Mouse (Mus musculus) intestine, embryonic 16.5 days (tissue): Measurements from ENCODE around the gene Utp18. TPM values are rescaled to one million over a fixed set of nuclear protein-coding genes. Genes with fewer than 3 reads are reported as not detected.

Experiments used
- ATAC-seq: fragments of 200-750 bp; cut with Nextera tagmentation; 2 replicates; pipeline ENCODE4 v1.8.0; 2017; ENCODE audit warnings: moderate TSS enrichment, moderate library complexity
- H3K27ac ChIP-seq: fragments of 300-500 bp; sonication (generic); 2 replicates; pipeline ENCODE4 v1.5.1; 2014; ENCODE audit warnings: mild to moderate bottlenecking, low read length
- H3K27me3 ChIP-seq: fragments of 300-500 bp; sonication (generic); replicated peaks from 2 replicates; pipeline ENCODE4 v1.6.1; 2014; ENCODE audit warnings: low read length, control low read depth, mixed read lengths; ENCODE audit not compliant: control insufficient read depth, insufficient read depth
- H3K36me3 ChIP-seq: fragments of 300-500 bp; sonication (generic); 2 replicates; pipeline ENCODE4 v1.6.1; 2014; ENCODE audit warnings: low read length, control low read depth; ENCODE audit not compliant: control insufficient read depth, insufficient read depth
- H3K4me1 ChIP-seq: fragments of 300-500 bp; sonication (generic); 2 replicates; pipeline ENCODE4 v1.6.1; 2014; ENCODE audit warnings: low read length, control low read depth, mixed read lengths; ENCODE audit not compliant: control insufficient read depth, insufficient read depth
- H3K4me2 ChIP-seq: fragments of 300-500 bp; sonication (generic); 2 replicates; pipeline ENCODE4 v1.6.1; 2014; ENCODE audit warnings: low read depth, low read length, control low read depth
- H3K4me3 ChIP-seq: fragments of 300-500 bp; sonication (generic); 2 replicates; pipeline ENCODE4 v1.5.1; 2014; ENCODE audit warnings: mild to moderate bottlenecking, low read length
- H3K9ac ChIP-seq: fragments of 300-500 bp; sonication (generic); 2 replicates; pipeline ENCODE4 v1.6.1; 2014; ENCODE audit warnings: low read depth, low read length
- H3K9me3 ChIP-seq: fragments of 300-500 bp; sonication (generic); 2 replicates; pipeline ENCODE4 v1.6.1; 2016; ENCODE audit warnings: low read length, control low read depth; ENCODE audit not compliant: control insufficient read depth
- WGBS: fragments of 180-500 bp; shearing (Covaris S2); extraction: QIAGEN DNeasy Blood & Tissue Kit; methylation state at CpG from one replicate; pipeline ENCODE4 v1.1.7; 2014; 5-methylcytosine and 5-hydroxymethylcytosine counted together
- polyA plus RNA-seq: library from polyadenylated mRNA; unstranded; fragments of >200 nt; fragmentation: Nextera tagmentation; extraction: Ambion mirVana; gene quantifications from 2 replicates; pipeline ENCODE4 v1.2.1, GENCODE M21; 2015

Gene Utp18
- polyA plus RNA-seq, 1 experiment from 2014 or later = 19.0 TPM

DNA sequence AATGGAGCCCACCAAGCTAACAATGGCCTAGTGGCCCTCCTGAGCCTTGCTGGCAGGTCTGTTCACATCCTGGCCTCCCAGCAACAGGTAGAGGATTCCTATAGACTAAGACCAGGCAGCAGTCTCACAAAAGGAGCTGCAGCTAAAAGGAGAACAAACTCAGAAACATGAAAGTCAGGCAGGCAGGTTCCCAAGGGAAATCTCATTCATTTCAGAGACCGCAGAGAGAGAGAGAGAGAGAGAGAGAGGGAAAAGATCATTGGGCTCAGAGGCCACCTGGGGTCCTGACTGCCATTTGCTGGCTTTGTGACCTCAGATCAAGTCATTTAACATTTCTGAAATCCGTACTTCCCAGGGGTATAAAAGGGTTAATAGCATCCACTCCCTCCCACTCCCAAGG is 38.2 kb downstream of the Utp18 start:
- H3K36me3 ChIP-seq = no peaks in the 10 kb centered on the region
- H3K27ac ChIP-seq = no peak overlapping the region
- ATAC-seq = no peak
- no peaks in the 10 kb centered on the region for H3K27me3 ChIP-seq
- H3K4me1 ChIP-seq = no peaks in the 10 kb centered on the region
- H3K4me3 ChIP-seq = no peak overlapping the region
- no peak overlapping the region for H3K4me2 ChIP-seq
- WGBS = 51% methylated on average over 2 of the region's 2 CpGs
- H3K9me3 ChIP-seq = no peaks in the 10 kb centered on the region
- H3K9ac ChIP-seq = no peak overlapping the region

DNA sequence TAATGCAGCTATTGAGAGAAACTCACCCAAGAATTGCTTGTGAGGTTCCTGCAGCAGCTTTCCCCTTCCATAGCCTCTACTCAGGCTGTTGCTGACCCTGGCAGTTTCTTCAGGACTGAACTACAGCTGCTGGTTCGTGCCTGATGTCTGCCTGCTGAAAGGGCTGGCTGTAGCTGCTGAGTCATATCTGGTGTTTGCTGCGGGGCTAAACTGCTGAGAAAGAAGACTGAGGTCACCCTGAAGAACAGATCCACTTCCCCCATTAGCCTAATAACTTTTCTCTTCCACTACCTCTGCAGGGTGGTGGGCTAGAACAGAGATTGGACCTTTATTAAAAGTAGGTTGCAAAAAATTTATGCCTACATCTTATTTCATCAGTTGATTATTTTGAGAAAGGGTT is 49.8 kb downstream of the Utp18 start:
- ATAC-seq = no peak
- Histone ChIP-seq H3K36me3 (no peaks in the 10 kb centered on the region), H3K9ac (no peak overlapping the region), H3K4me3 (no peak overlapping the region), H3K4me1 (no peaks in the 10 kb centered on the region), H3K27ac (no peak overlapping the region), H3K27me3 (no peaks in the 10 kb centered on the region), H3K4me2 (no peak overlapping the region), H3K9me3 (no peaks in the 10 kb centered on the region)
- WGBS = 49% methylated on average over 2 of the region's 2 CpGs

DNA sequence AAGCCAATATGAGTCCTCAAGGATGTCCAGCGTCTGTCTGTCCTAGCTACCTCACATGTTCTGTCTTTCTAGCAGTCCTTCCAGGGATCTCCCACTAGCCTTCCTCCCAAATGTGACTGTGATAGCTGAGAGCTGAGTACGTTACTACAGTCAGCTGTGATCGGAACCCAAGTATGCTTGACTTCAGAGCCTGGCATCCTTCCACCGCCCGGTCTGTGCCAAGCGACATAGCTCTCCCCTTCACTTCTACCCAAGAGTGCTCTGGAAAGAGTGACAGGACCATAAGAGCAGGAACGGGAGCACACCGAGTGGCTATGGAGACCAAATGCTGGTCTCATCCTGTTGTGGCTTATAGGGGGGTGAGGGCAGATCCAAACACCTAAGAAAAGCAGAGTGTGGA is 55.6 kb downstream of the Utp18 start:
- H3K4me2 ChIP-seq = no peak overlapping the region
- no peak overlapping the region for H3K4me3 ChIP-seq
- H3K27ac ChIP-seq = no peak overlapping the region
- no peak overlapping the region for H3K9ac ChIP-seq
- H3K4me1 ChIP-seq = no peaks in the 10 kb centered on the region
- no peaks in the 10 kb centered on the region for H3K36me3 ChIP-seq
- WGBS = 92% methylated on average over 8 of the region's 8 CpGs
- H3K27me3 ChIP-seq = no peaks in the 10 kb centered on the region
- H3K9me3 ChIP-seq = no peaks in the 10 kb centered on the region
- ATAC-seq = no peak

DNA sequence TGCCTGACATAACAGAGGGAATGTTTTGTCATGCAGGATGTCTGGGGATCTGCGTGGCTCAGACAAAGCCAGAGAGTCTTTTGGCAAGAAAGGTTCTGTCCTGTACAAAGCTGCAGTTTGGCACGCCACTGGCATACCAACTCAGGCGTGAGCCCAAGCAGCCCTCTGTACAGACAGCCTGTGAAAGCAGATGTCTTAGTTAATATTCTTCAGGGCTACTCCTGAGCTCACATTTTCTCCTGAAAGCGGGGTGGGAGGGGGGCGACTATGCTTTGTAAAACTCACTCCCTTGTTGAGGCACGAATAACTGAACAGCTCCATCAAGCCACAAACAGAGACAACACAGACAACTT is 56.3 kb downstream of the Utp18 start:
- no peaks in the 10 kb centered on the region for H3K4me1 ChIP-seq
- WGBS = 77% methylated on average over 6 of the region's 6 CpGs
- H3K27me3 ChIP-seq = no peaks in the 10 kb centered on the region
- H3K4me3 ChIP-seq = no peak overlapping the region
- no peaks in the 10 kb centered on the region for H3K9me3 ChIP-seq
- H3K4me2 ChIP-seq = no peak overlapping the region
- no peak for ATAC-seq
- no peak overlapping the region for H3K27ac ChIP-seq
- no peak overlapping the region for H3K9ac ChIP-seq
- no peaks in the 10 kb centered on the region for H3K36me3 ChIP-seq

DNA sequence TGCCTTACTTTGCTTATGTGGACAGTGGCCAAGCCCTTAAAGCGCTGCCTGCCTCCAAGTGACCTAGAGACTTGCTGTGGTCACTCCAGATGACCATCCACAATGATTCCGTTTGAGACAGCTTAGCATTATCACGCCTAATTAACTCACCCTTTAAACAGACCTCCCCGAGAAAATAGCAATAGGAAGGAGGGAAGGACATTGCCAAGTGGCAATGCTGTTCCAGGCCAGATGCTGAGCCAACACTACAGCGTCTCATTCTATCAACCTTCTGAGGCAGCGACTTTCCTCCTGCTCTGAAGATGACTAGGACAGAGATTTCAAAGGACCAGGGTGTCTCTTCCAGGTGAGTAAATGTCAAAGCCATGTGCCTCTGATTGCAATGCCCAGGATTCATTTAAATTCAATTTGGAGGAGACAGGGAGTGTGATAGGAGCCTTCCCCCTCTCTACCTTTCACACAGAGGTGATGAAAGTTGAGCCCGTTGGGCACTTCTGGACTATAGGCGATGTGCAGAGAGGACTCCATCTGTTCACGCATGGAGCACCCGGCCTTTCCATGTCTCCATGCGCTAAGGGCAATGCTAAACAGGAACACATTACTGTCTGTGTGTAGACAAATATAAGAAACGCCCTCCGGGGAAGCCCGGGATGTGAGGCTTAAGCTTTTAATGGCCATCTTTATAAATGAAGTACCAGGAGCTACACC is 56.8 kb downstream of the Utp18 start:
- no peaks in the 10 kb centered on the region for H3K36me3 ChIP-seq
- no peak overlapping the region for H3K27ac ChIP-seq
- no peaks in the 10 kb centered on the region for H3K27me3 ChIP-seq
- WGBS = 69% methylated on average over 14 of the region's 14 CpGs
- ATAC-seq = no peak
- no peaks in the 10 kb centered on the region for H3K9me3 ChIP-seq
- H3K4me2 ChIP-seq = no peak overlapping the region
- no peak overlapping the region for H3K9ac ChIP-seq
- no peaks in the 10 kb centered on the region for H3K4me1 ChIP-seq
- no peak overlapping the region for H3K4me3 ChIP-seq

DNA sequence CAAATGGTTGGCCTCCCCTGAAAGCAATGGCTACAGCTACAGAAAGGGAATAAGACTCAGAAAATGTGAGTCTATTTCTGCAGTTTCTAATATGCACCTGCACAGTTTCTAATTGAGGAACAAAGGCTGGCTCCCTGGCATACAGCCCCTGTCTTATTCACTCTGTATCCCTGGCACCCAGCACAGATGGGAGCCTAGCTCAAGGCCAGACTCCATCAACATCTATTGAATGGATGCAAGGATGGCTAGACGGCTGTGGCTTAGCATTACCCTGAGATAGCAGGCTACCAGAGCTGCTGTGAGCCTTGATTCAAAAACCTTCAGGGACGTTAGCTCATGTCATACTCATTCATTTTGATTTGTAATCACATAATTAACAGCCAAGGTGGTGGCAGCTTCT is 63.3 kb downstream of the Utp18 start:
- ATAC-seq = no peak
- Histone ChIP-seq H3K4me2 (no peak overlapping the region), H3K4me3 (no peak overlapping the region), H3K9me3 (no peaks in the 10 kb centered on the region), H3K27ac (no peak overlapping the region), H3K27me3 (no peaks in the 10 kb centered on the region), H3K9ac (no peak overlapping the region), H3K4me1 (no peaks in the 10 kb centered on the region), H3K36me3 (no peaks in the 10 kb centered on the region)
- WGBS = 73% methylated on average over 2 of the region's 2 CpGs

DNA sequence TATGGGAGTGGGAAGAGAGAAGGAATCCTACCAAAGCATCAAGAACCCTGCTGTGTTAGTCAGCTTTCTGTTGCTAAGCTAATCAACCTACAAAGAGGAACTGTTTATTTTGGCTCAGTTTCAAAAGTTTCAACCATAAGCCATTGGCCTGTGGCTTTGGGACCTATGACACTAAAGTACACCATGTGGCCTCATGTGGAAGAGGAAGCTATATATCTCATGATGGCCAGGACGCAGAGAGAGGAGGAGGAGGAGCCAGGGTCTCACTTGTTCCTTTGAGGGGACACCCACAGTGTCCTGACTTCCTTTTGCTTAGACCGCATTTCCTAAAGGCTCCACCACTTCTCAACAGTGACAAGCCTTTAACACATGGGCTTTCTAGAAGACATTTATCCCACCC is 64.0 kb downstream of the Utp18 start:
- H3K4me3 ChIP-seq = no peak overlapping the region
- no peaks in the 10 kb centered on the region for H3K36me3 ChIP-seq
- no peak overlapping the region for H3K9ac ChIP-seq
- H3K9me3 ChIP-seq = no peaks in the 10 kb centered on the region
- WGBS = 57% methylated on average over 2 of the region's 2 CpGs
- ATAC-seq = no peak
- H3K4me2 ChIP-seq = no peak overlapping the region
- H3K4me1 ChIP-seq = no peaks in the 10 kb centered on the region
- no peaks in the 10 kb centered on the region for H3K27me3 ChIP-seq
- no peak overlapping the region for H3K27ac ChIP-seq

DNA sequence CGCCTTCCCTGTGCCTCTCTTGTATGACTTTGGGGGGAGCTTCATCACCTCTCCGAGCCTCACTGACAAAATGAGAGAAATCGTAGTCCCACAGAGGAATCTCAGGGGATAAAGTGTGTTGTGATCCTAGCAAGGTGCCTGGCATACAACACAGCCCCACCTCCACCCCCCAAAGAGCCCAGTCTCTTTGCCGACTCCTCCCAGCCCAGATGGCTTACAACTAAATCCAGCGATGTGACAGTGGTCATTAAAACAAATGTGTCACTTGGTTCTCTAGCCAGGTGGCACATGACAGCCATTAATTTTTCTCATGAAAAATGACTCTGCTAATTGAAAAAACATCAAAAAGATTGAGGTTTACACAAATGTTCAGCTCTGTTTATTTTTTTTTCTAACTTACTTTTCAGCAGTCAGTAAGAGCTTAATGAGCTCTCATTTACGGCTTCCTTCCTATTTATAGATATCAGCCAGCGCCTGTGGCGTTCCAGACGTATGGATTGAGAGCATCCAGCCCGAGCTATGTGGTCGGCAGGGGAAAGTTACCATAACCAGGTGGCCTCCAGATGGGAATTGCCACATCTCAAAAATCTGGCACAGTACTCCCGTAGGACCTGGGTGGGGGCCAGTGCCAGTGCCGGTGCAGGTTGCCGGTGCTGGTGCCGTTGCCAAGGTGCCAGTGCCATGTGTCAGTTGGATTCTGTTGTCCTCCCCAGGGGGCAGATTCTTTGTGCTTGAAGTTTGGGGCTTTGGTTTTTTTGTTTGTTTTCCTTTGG is 67.4 kb downstream of the Utp18 start:
- no peak for ATAC-seq

DNA sequence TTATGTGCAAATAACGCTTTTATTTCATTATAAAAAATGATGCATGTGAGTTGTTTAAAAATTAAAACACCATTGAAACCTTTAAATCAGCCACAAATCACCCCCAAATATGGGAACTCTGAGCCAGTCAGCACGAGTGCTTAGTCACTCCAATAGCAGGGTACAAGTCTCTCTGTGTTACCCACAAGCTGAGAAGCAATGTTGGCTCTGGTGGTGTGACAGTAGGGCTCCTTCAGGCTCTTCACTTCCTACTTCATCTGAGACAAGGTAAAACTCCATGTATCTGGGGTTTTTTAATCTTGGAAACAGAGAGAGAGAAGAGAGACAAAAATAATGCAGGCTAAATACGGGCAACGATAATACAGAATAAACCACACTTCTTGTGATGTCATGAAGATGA is 72.6 kb downstream of the Utp18 start:
- H3K4me3 ChIP-seq = no peak overlapping the region

More for the DNA sequence above, 67.4 kb downstream of the Utp18 start:
- Histone ChIP-seq H3K4me2 (no peak overlapping the region), H3K9ac (no peak overlapping the region), H3K27ac (no peak overlapping the region), H3K27me3 (no peaks in the 10 kb centered on the region), H3K4me1 (no peaks in the 10 kb centered on the region), H3K36me3 (no peaks in the 10 kb centered on the region), H3K9me3 (no peaks in the 10 kb centered on the region), H3K4me3 (no peak overlapping the region)
- WGBS = 32% methylated on average over 15 of the region's 15 CpGs

More for the DNA sequence above, 72.6 kb downstream of the Utp18 start:
- H3K4me2 ChIP-seq = no peak overlapping the region
- H3K36me3 ChIP-seq = no peaks in the 10 kb centered on the region
- H3K9ac ChIP-seq = no peak overlapping the region
- no peak for ATAC-seq
- WGBS = 84% methylated on average over 4 of the region's 4 CpGs
- H3K4me1 ChIP-seq = no peaks in the 10 kb centered on the region
- H3K27me3 ChIP-seq = no peaks in the 10 kb centered on the region
- no peaks in the 10 kb centered on the region for H3K9me3 ChIP-seq
- H3K27ac ChIP-seq = no peak overlapping the region
